Mouse (Mus musculus): ENCODE data around the gene Gpr39.
"Not testable (repeated sequence)": the region's sequence is repeated elsewhere in the genome, so short reads cannot be mapped to it uniquely, and the experiment has no call there.

Gene Gpr39

GRCm38 (mm10) chr1:125676790-125677273 lies at the start of gene Gpr39:
TSS of gene Gpr39 (plus strand) at chr1:125676995.
- DNase-seq (ENCODE audit: low spot score in 2 of 2) = no peak

GRCm38 (mm10) chr1:125639501-125640253 lies 37.1 kb upstream of the Gpr39 start:
- no peak for DNase-seq (ENCODE audit: low spot score in 2 of 2)

GRCm38 (mm10) chr1:125643643-125644042 lies 33.2 kb upstream of the Gpr39 start:
- DNase-seq (ENCODE audit: low spot score in 2 of 2) = no peak

GRCm38 (mm10) chr1:125646816-125647215 lies 30.0 kb upstream of the Gpr39 start:
- not testable (repeated sequence) for DNase-seq (ENCODE audit: low spot score in 2 of 2)

GRCm38 (mm10) chr1:125648011-125648410 lies 28.8 kb upstream of the Gpr39 start:
- DNase-seq (ENCODE audit: low spot score in 2 of 2) = no peak

GRCm38 (mm10) chr1:125649056-125649455 lies 27.7 kb upstream of the Gpr39 start:
- DNase-seq (ENCODE audit: low spot score in 2 of 2) = no peak

GRCm38 (mm10) chr1:125652836-125653594 lies 23.8 kb upstream of the Gpr39 start:
- no peak for DNase-seq (ENCODE audit: low spot score in 2 of 2)

- DNase-seq (ENCODE audit: low spot score in 2 of 2) = no peak
Measured at GRCm38 (mm10) chr1:125657416-125657815, 19.4 kb upstream of the Gpr39 start.

GRCm38 (mm10) chr1:125660151-125660550 lies 16.6 kb upstream of the Gpr39 start:
- no peak for DNase-seq (ENCODE audit: low spot score in 2 of 2)

GRCm38 (mm10) chr1:125660901-125661300 lies 15.9 kb upstream of the Gpr39 start:
- no peak for DNase-seq (ENCODE audit: low spot score in 2 of 2)

- no peak for DNase-seq (ENCODE audit: low spot score in 2 of 2)
Measured at GRCm38 (mm10) chr1:125662058-125662457, 14.7 kb upstream of the Gpr39 start.

- DNase-seq (ENCODE audit: low spot score in 2 of 2) = no peak
Measured at GRCm38 (mm10) chr1:125662660-125663059, 14.1 kb upstream of the Gpr39 start.

GRCm38 (mm10) chr1:125663104-125663503 lies 13.7 kb upstream of the Gpr39 start:
- DNase-seq (ENCODE audit: low spot score in 2 of 2) = no peak

- DNase-seq (ENCODE audit: low spot score in 2 of 2) = no peak
Measured at GRCm38 (mm10) chr1:125665127-125665637, 11.6 kb upstream of the Gpr39 start.

GRCm38 (mm10) chr1:125669035-125669434 lies 7.8 kb upstream of the Gpr39 start:
- no peak for DNase-seq (ENCODE audit: low spot score in 2 of 2)

- no peak for DNase-seq (ENCODE audit: low spot score in 2 of 2)
Measured at GRCm38 (mm10) chr1:125675186-125675585, 1.6 kb upstream of the Gpr39 start.

GRCm38 (mm10) chr1:125677286-125677685 lies 491 bp downstream of the Gpr39 start:
- DNase-seq (ENCODE audit: low spot score in 2 of 2) = no peak

GRCm38 (mm10) chr1:125679522-125680077 lies 2.8 kb downstream of the Gpr39 start:
- no peak for DNase-seq (ENCODE audit: low spot score in 2 of 2)

GRCm38 (mm10) chr1:125684423-125684822 lies 7.6 kb downstream of the Gpr39 start:
- no peak for DNase-seq (ENCODE audit: low spot score in 2 of 2)

- no peak for DNase-seq (ENCODE audit: low spot score in 2 of 2)
Measured at GRCm38 (mm10) chr1:125685304-125685703, 8.5 kb downstream of the Gpr39 start.

GRCm38 (mm10) chr1:125687701-125688420 lies 11.1 kb downstream of the Gpr39 start:
- no peak for DNase-seq (ENCODE audit: low spot score in 2 of 2)

GRCm38 (mm10) chr1:125693541-125693940 lies 16.7 kb downstream of the Gpr39 start:
- no peak for DNase-seq (ENCODE audit: low spot score in 2 of 2)
